Mouse (Mus musculus): ENCODE results near the gene Kmo.

The Kmo gene

DNA sequence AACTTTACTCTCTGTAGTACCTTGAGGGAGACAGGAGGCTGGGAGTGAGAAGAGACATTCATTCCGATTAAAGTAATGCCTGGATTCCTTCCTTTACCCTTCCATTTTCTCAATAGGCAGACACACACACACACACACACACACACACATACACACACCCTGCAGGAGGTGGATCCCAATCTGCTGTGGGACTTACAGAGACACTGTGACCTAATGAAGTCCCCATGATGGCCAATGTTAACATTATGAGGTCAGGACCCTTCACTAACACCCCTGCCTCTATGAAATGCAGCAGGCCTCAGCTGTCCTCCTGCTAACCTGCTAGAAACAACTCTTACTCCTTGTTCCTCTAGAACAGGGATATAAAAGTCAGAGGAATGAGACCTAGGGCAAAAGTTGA, 78.1 kb downstream of the Kmo start, which contains the start of gene Wdr64:
Gene Wdr64 (plus strand): TSS at position 301 of the 400 bp plus-strand sequence.
- no peak for DNase-seq (ENCODE audit: low spot score)

DNA sequence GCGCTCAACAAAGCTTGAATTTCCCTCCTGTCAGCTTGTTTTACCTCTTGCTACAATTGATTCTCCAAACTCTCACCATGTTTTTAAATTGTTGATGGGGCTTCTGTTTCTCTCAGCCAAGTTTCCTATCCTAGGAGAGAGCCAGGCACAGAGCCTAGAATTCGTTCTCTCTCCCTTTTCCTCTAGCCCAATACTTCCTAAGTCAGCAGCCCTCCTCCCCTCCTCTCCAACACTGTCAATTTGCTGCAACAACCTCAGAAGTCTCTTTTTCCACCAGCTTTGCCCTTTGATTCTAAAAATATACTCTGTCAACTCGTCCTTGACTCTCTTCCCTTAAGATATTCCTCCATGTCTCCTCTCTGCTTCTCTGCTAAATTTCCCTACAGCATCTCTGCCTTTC, 79.2 kb downstream of the Kmo start:
- no peak for DNase-seq (ENCODE audit: low spot score)

DNA sequence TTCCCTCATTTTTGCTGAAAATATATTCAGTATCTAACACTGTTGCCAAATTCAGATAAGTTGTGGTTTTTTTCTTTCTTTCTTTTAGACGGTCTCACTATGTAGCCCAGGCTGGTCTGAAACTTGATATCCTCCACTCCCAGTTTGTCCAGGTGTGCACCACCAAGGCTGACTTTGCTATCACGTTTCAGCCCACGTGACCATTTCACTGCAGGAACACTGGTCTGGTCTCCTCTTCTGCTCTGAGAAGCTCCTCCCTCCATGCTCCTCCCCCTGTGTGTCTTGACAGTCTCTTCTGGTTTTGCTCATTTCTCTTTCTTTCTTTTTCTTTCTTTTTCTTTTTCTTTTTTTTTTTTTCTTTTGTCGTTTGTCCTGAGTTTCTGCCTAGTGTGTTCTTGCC, 79.6 kb downstream of the Kmo start:
- DNase-seq (ENCODE audit: low spot score), result no peak

DNA sequence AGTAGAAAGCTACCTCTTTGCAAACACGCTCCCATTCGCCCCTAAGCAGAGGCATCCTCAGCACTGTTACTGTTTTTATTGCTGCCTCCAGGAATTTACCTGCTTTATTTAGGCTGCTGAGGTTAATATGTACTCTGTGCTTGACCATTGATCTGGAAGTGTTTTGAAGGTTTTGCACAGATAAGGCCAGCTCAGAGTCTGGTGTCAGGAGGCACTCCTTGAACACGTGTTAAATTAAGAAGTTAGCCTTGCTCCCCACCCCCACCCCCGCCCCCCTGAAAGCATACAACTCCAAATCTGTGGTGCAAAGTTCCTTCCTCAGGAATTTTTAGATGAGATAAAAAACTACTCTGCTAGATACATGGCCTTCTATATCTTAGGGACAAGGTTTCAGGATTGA, 81.0 kb downstream of the Kmo start:
- DNase-seq (ENCODE audit: low spot score), result no peak

DNA sequence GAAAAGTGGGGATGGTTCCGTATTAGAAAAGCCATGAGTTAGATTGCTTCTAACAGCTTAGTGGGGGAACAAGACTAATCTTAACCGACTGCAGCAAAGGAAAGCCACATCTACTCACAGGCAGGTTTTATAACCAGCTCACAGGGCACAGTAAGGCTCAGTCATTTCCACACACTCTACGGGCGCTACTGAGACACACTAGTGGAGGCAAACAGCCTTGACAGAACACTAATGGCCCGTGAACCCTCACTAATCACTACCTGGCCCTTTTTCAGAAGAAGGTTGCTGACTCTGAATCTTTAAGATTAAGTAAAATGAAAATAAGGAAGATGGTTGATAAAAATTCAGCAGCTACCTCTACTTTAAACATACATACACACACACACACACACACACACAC, 87.4 kb downstream of the Kmo start:
- no peak for DNase-seq (ENCODE audit: low spot score)

DNA sequence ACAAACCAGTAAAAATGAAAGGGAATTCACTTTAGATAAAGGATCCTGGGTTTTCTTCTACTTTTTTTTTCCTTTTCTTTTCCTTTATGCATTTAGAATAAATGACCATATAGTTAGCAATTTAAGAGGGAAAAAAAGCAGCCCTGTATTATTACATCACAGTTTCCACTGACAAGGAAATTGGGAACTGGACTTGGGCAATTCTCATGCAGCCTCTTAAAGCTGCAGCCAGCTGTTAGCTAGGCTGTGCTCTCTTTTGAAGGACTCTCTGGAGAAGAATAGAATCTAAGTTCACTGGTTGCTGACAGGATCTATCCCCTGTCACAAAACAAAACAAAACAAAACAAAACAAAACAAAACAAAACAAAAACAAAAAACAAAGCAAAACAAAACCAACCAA, 87.8 kb downstream of the Kmo start:
- no peak for DNase-seq (ENCODE audit: low spot score)
